Mouse (Mus musculus) thymus, postnatal 0 days (tissue): ENCODE measurements around the gene Rsph3b. TPM values are rescaled to one million over a fixed set of nuclear protein-coding genes. Genes with fewer than 3 reads are reported as not detected.

Experiments used
- DNase-seq: peaks from one replicate; pipeline ENCODE4 v3.0.0-alpha.2; 2015; ENCODE audit warnings: low spot score
- microRNA-seq: library from miRNA; unstranded; fragments of <30 nt; microRNA quantifications from one replicate; pipeline ENCODE4, GENCODE M21; 2016; ENCODE audit warnings: borderline number of aligned reads
- polyA plus RNA-seq: library from polyadenylated mRNA; unstranded; fragments of >200 nt; fragmentation: Nextera tagmentation; extraction: Ambion mirVana; gene quantifications from 2 replicates; pipeline ENCODE4 v1.2.1, GENCODE M21; 2015

Rsph3b gene
- polyA plus RNA-seq, 1 experiment from 2014 or later = 28.2 TPM

DNA sequence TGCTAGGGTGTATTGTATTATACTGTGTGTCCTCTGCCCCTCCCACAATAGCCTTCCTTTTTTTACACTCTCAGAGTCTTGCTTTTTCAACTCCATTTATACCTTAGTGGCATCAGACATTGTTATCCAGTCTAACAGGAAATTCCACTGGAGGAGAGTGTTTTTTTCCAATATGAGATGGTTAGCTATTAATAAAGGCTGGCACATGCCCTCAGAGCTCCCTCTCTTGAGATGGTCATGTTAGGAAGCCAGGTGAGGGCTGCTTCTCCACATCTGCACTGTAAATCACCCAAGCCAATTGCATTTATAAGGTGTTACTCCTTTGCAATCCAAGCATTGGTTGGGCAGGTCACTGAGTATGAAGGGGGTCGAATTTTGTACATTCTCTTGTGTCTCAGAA, 81.9 kb downstream of the Rsph3b start:
- no peak for DNase-seq

GRCm38 (mm10) chr17:6865580-6865979, 82.9 kb downstream of the Rsph3b start:
- DNase-seq = no peak

DNA sequence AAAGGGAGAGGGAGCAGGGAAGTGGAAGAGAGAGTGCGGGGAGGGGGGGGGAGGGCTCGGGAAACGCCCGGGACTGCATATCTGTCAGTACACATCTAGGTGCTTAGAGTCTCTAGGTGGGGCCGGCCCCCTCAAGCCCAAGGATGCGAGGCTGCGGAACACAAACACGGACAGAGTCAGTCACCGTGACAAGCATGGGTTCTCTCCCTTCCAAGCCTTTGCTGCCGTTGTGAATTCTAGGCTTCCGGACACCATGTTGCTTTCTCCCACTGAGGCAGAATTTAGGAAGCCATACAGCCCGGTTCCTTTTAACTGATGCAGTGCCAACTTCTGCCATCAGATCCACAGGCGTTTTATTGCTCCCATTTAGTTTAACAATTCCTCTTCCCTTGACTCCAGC, 83.6 kb downstream of the Rsph3b start:
- DNase-seq = no peak

- no peak for DNase-seq
Measured at GRCm38 (mm10) chr17:6863521-6863920, 85.0 kb downstream of the Rsph3b start.

DNA sequence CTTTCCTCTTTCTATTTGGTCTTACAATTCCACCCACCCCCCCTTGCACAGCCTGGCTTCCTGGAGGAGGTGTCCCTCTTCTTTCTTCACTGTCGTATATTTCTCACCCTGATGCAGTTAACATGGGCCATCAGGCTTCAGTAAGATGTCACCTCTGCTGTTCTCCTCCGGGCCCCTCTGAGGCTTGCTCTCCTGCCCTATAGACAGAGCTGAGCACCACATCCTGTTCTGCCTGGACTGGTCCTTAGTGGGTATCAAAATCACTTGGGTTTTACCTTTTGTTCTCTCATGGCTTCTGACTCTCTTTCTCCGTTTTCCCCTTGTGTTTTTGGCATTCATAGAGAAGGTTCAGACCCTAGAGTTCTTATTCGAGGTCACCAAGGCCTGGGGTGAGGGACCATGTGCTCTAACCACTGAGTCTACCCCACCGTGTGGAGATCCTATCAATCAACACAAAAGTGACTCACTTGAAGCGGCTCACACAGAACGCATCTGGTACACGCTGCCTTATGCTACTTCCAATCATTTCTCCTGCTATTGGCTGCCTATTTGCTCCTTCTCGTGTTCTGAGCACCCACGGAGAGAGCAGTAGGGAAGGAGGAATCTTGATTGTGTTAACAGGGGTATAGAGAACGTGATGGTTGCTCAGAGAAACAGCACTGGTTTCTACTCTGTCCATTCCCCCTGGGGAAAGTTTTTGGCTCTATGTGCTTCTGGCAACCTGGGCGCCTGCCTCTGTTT, 86.3 kb downstream of the Rsph3b start:
- DNase-seq = peak; percentile 30

- peak; percentile 30 for DNase-seq
Measured at GRCm38 (mm10) chr17:6861181-6862039, 87.1 kb downstream of the Rsph3b start.

- no peak for DNase-seq
Measured at GRCm38 (mm10) chr17:6860491-6860897, 88.0 kb downstream of the Rsph3b start.

- DNase-seq = no peak
Measured at GRCm38 (mm10) chr17:6860067-6860466, 88.4 kb downstream of the Rsph3b start.

Small RNA genes within 50 kb of the gene (microRNA-seq; reads per million reads assigned to microRNA genes)
- not detected for gene Mir692-1

Other genes with a start within 250 kb of the Rsph3b start
- gene Ezr, start 165.9 kb downstream of the Rsph3b start, polyA plus RNA-seq = 385 and 387 TPM in 2 replicates
- gene Tagap1, start 12.5 kb upstream of the Rsph3b start, polyA plus RNA-seq = 76.6 and 80.4 TPM in 2 replicates
- 410 and 412 TPM in 2 replicates for gene Rnaset2b, start 22.0 kb upstream of the Rsph3b start, polyA plus RNA-seq
- 0.31 and 0.83 TPM in 2 replicates for gene Gm49721, start 30.2 kb upstream of the Rsph3b start, polyA plus RNA-seq
- 1.9 and 2.4 TPM in 2 replicates for gene Gm1604a, start 76.9 kb upstream of the Rsph3b start, polyA plus RNA-seq
- gene Rps6ka2, start 221.4 kb upstream of the Rsph3b start, polyA plus RNA-seq = 1.5 and 2.1 TPM in 2 replicates